Mouse (Mus musculus) cerebellum, adult 2 months (tissue): ENCODE data around the gene Grik3. TPM values are rescaled to one million over a fixed set of nuclear protein-coding genes. Genes with fewer than 3 reads are reported as not detected.
A peak's percentile ranks its signal among the peaks of the same experiment; 100 is the strongest.

Experiments used
- DNase-seq, 2 experiments: peaks; one replicate each; pipeline ENCODE4 v3.0.0; 2021
- H3K27ac ChIP-seq: fragments of 200-500 bp; 2 replicates; pipeline ENCODE4 v1.5.1; 2012; ENCODE audit warnings: low read length, control low read depth, inconsistent platforms; ENCODE audit not compliant: insufficient read depth
- H3K27me3 ChIP-seq: fragments of 200-500 bp; 2 replicates; pipeline ENCODE4 v1.6.1; 2012; ENCODE audit warnings: inconsistent platforms, mild to moderate bottlenecking, low read length, moderate library complexity; ENCODE audit not compliant: control insufficient read depth, insufficient read depth
- H3K4me1 ChIP-seq: fragments of 200-500 bp; 2 replicates; pipeline ENCODE4 v1.6.1; 2011; ENCODE audit warnings: low read length; ENCODE audit not compliant: control insufficient read depth, insufficient read depth
- H3K4me3 ChIP-seq: fragments of 200-500 bp; replicated peaks from 2 replicates; pipeline ENCODE3; 2011; ENCODE audit warnings: mild to moderate bottlenecking, low read depth, low read length, control low read depth; ENCODE audit not compliant: insufficient read depth
- CTCF ChIP-seq: fragments of 200-500 bp; IDR thresholded peaks from 2 replicates; pipeline ENCODE4 v1.5.1; 2011; ENCODE audit warnings: low read depth, mild to moderate bottlenecking, control low read depth, low read length, moderate library complexity, borderline replicate concordance; ENCODE audit not compliant: insufficient read depth
- POLR2A ChIP-seq: fragments of 200-500 bp; IDR thresholded peaks from 2 replicates; pipeline ENCODE4 v1.6.1; 2011; ENCODE audit warnings: low read length, control low read depth, borderline replicate concordance; ENCODE audit not compliant: insufficient read depth
- WGBS: fragments of 180-500 bp; shearing (Covaris S2); methylation state at CpG from one replicate; pipeline ENCODE4 v1.1.7; 2018; 5-methylcytosine and 5-hydroxymethylcytosine counted together
- polyA plus RNA-seq: library from polyadenylated mRNA; depleted of rRNA; stranded (reverse); fragments of >200 nt; gene quantifications from 2 replicates; pipeline ENCODE4 v1.2.3, GENCODE M21; 2012

The Grik3 gene
- polyA plus RNA-seq, 1 experiment: 18.2 TPM

- 96% methylated on average over 5 of the region's 5 CpGs for WGBS
- Histone ChIP-seq H3K4me3 (no peak overlapping the region), H3K27me3 (no peaks in the 10 kb centered on the region; the same call in 1 of the 2 replicates), H3K27ac (no peak overlapping the region), H3K4me1 (no peaks in the 10 kb centered on the region)
- no peak for DNase-seq
- no peak for TF ChIP-seq POLR2A
- TF ChIP-seq CTCF: no peak
Observed at GRCm38 (mm10) chr4:125518861-125519260, 28.4 kb downstream of the Grik3 start.

- no peak overlapping the region for H3K4me3 ChIP-seq
- no peak overlapping the region for H3K27ac ChIP-seq
- H3K4me1 ChIP-seq: no peaks in the 10 kb centered on the region
- no peaks in the 10 kb centered on the region for H3K27me3 ChIP-seq
- TF ChIP-seq POLR2A (no peak), CTCF (no peak)
- 65% methylated on average over 7 of the region's 7 CpGs for WGBS
- no peak for DNase-seq
Observed at GRCm38 (mm10) chr4:125522931-125523330, 32.4 kb downstream of the Grik3 start.

- Histone ChIP-seq H3K4me1 (no peaks in the 10 kb centered on the region), H3K27me3 (no peaks in the 10 kb centered on the region), H3K27ac (no peak overlapping the region), H3K4me3 (no peak overlapping the region)
- DNase-seq: no peak
- TF ChIP-seq CTCF (no peak), POLR2A (no peak)
- WGBS: 90% methylated on average over 4 of the region's 4 CpGs
Observed at GRCm38 (mm10) chr4:125525266-125525665, 34.8 kb downstream of the Grik3 start.

- no peaks in the 10 kb centered on the region for H3K4me1 ChIP-seq
- H3K27me3 ChIP-seq: no peaks in the 10 kb centered on the region
- H3K4me3 ChIP-seq: no peak overlapping the region
- TF ChIP-seq POLR2A: no peak
- no peak for TF ChIP-seq CTCF
- 70% methylated on average over 5 of the region's 5 CpGs for WGBS
- DNase-seq: no peak
- no peak overlapping the region for H3K27ac ChIP-seq
Observed at GRCm38 (mm10) chr4:125526425-125526824, 35.9 kb downstream of the Grik3 start.

- Histone ChIP-seq H3K4me3 (no peak overlapping the region), H3K27me3 (no peaks in the 10 kb centered on the region), H3K27ac (no peak overlapping the region), H3K4me1 (no peaks in the 10 kb centered on the region)
- DNase-seq: no peak
- no peak for TF ChIP-seq CTCF
- TF ChIP-seq POLR2A: no peak
- 62% methylated on average over 9 of the region's 9 CpGs for WGBS
Observed at GRCm38 (mm10) chr4:125533965-125534364, 43.5 kb downstream of the Grik3 start.

- 19% methylated on average over 8 of the region's 8 CpGs for WGBS
- TF ChIP-seq POLR2A: no peak
- DNase-seq: peak in 1 of 2 experiments; percentile 58
- H3K27ac ChIP-seq: no peak overlapping the region
- no peaks in the 10 kb centered on the region for H3K27me3 ChIP-seq
- H3K4me3 ChIP-seq: no peak overlapping the region
- no peaks in the 10 kb centered on the region for H3K4me1 ChIP-seq
Observed at GRCm38 (mm10) chr4:125534449-125534848, 43.9 kb downstream of the Grik3 start.

- 67% methylated on average over 11 of the region's 11 CpGs for WGBS
- DNase-seq: no peak
- no peak for TF ChIP-seq CTCF
- no peak for TF ChIP-seq POLR2A
- Histone ChIP-seq H3K27ac (no peak overlapping the region), H3K4me1 (no peaks in the 10 kb centered on the region), H3K4me3 (no peak overlapping the region), H3K27me3 (no peaks in the 10 kb centered on the region)
Observed at GRCm38 (mm10) chr4:125534991-125535401, 44.5 kb downstream of the Grik3 start.

GRCm38 (mm10) chr4:125535465-125535864 is 45.0 kb downstream of the Grik3 start:
- no peak for TF ChIP-seq CTCF
- TF ChIP-seq POLR2A: no peak
- DNase-seq: no peak
- no peak overlapping the region for H3K4me3 ChIP-seq
- no peaks in the 10 kb centered on the region for H3K4me1 ChIP-seq
- no peak overlapping the region for H3K27ac ChIP-seq
- H3K27me3 ChIP-seq: no peaks in the 10 kb centered on the region
- WGBS: 69% methylated on average over 7 of the region's 7 CpGs
